In the genomic region with DNA sequence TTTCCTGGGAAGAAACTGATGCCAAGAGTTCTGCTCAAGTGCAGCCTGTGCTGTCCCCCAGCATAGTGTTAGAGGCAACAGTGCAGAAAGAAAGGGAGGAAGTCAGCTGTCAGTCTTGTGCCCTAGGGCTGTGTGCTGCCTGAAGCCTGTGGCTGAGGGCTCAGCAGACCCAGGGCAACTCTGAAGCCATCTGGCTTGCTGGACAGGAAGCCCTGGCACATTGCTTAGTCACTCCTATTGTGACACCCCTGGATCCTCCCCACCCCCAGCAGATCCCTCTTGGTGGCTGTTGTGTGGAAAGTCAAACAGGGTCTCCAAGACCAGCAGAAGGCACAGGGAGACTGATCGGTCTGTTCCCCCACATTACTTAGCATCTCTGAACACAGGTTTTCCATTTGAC, we compare ENCODE assay signal across 17 mouse cellular contexts. TPM values are rescaled to one million over a fixed set of nuclear protein-coding genes. Genes with fewer than 3 reads are reported as not detected.
A peak's percentile ranks its signal among the peaks of the same experiment; 100 is the strongest.
DNase-seq lines count a peak whose midpoint lies in the region; ATAC-seq and TF ChIP-seq lines count a peak whose summit lies in the region.
"Had no signal": no experiment of that assay in that cellular context is flagged by ENCODE, and none has a peak within 500 bp of the region (broad histone marks: within the 10 kb centered on the region; RNA-seq: fewer than 3 reads in every experiment).

No protein-coding gene starts in this region.

- H3K4me2 ChIP-seq in liver, embryonic 15.5 days, result no peak overlapping the region
- no peak overlapping the region for H3K4me2 ChIP-seq in liver, embryonic 11.5 days
- H3K4me2 ChIP-seq in liver, postnatal 0 days (ENCODE audit: low read depth, low read length), result no peak overlapping the region
- no peak overlapping the region for H3K4me2 ChIP-seq in hindbrain, embryonic 16.5 days (ENCODE audit: low read length)
- H3K4me2 ChIP-seq: heart, embryonic 12.5 days had no signal

- no peak overlapping the region for H3K4me3 ChIP-seq in liver, embryonic 15.5 days (replicated peaks)
- no peak overlapping the region for H3K4me3 ChIP-seq in liver, embryonic 11.5 days (ENCODE audit: low read depth, low read length)
- H3K4me3 ChIP-seq in liver, postnatal 0 days (ENCODE audit: low read depth, low read length), result no peak overlapping the region
- H3K4me3 ChIP-seq in hindbrain, embryonic 16.5 days (ENCODE audit: low read length), result no peak overlapping the region
- H3K4me3 ChIP-seq: heart, embryonic 12.5 days had no signal

- peak overlapping the region; percentile 39; the same call in 1 of the 2 replicates for H3K27ac ChIP-seq in liver, embryonic 15.5 days (replicated peaks)
- H3K27ac ChIP-seq in liver, embryonic 11.5 days (ENCODE audit: low read depth, low read length), result no peak overlapping the region
- H3K27ac ChIP-seq in liver, postnatal 0 days (ENCODE audit: low read depth), result 0 out of 2 replicates have a peak overlapping the region, but pooled peaks have one; percentile 16
- H3K27ac ChIP-seq in hindbrain, embryonic 16.5 days (ENCODE audit: low read depth, low read length), result no peak overlapping the region

- H3K9ac ChIP-seq in liver, embryonic 15.5 days, result no peak overlapping the region
- no peak overlapping the region for H3K9ac ChIP-seq in liver, embryonic 11.5 days (ENCODE audit: low read depth, low read length)
- H3K9ac ChIP-seq in liver, postnatal 0 days (replicated peaks), result no peak overlapping the region
- no peak overlapping the region for H3K9ac ChIP-seq in hindbrain, embryonic 16.5 days (ENCODE audit: low read depth, low read length)
- H3K9ac ChIP-seq: heart, embryonic 12.5 days had no signal

- peaks cover 42% of the 10 kb centered on the region for H3K4me1 ChIP-seq in liver, embryonic 15.5 days (replicated peaks)
- H3K4me1 ChIP-seq in liver, embryonic 11.5 days (replicated peaks; ENCODE audit: control insufficient read depth, insufficient read depth, low read length), result peaks cover 14% of the 10 kb centered on the region
- H3K4me1 ChIP-seq in liver, postnatal 0 days (ENCODE audit: insufficient read depth), result peaks cover 11% of the 10 kb centered on the region
- H3K4me1 ChIP-seq in hindbrain, embryonic 16.5 days (ENCODE audit: control insufficient read depth, insufficient read depth, low read depth, low read length), result peaks cover 5% of the 10 kb centered on the region

- H3K27me3 ChIP-seq in liver, embryonic 15.5 days, result no peaks in the 10 kb centered on the region
- H3K27me3 ChIP-seq in liver, embryonic 11.5 days (replicated peaks; ENCODE audit: control insufficient read depth, insufficient read depth, low read length), result no peaks in the 10 kb centered on the region
- no peaks in the 10 kb centered on the region for H3K27me3 ChIP-seq in liver, postnatal 0 days (ENCODE audit: insufficient read depth, low read length)
- no peaks in the 10 kb centered on the region for H3K27me3 ChIP-seq in hindbrain, embryonic 16.5 days (replicated peaks; ENCODE audit: control insufficient read depth, insufficient read depth, low read length)
- H3K27me3 ChIP-seq: heart, embryonic 12.5 days had no signal

- DNase-seq in adrenal gland, adult 2 months, result peak; percentile 64
- DNase-seq in adrenal gland, adult 8-10 months, result no peak
- no peak for DNase-seq in liver, embryonic 11.5 days (ENCODE audit: low spot score)
- DNase-seq in liver, postnatal 0 days, result peak; percentile 33
- no peak for DNase-seq in natural killer cell, adult 2 months (ENCODE audit: low spot score in 2 of 2)
- DNase-seq: gastrocnemius, postnatal 14 days had no signal

- H3K9me3 ChIP-seq in liver, embryonic 15.5 days (replicated peaks), result no peaks in the 10 kb centered on the region
- H3K9me3 ChIP-seq in liver, embryonic 11.5 days (ENCODE audit: control insufficient read depth, low read length), result no peaks in the 10 kb centered on the region
- no peaks in the 10 kb centered on the region for H3K9me3 ChIP-seq in liver, postnatal 0 days (ENCODE audit: low read length)
- H3K9me3 ChIP-seq in hindbrain, embryonic 16.5 days (ENCODE audit: control insufficient read depth, low read length), result no peaks in the 10 kb centered on the region
- H3K9me3 ChIP-seq: heart, embryonic 12.5 days had no signal

- peaks cover 50% of the 10 kb centered on the region for H3K36me3 ChIP-seq in liver, embryonic 15.5 days (replicated peaks)
- peaks cover 32% of the 10 kb centered on the region; the same call in 1 of the 2 replicates for H3K36me3 ChIP-seq in liver, embryonic 11.5 days (ENCODE audit: control insufficient read depth, insufficient read depth, low read length)
- H3K36me3 ChIP-seq in liver, postnatal 0 days (replicated peaks; ENCODE audit: insufficient read depth, low read length), result peaks cover 36% of the 10 kb centered on the region
- peaks cover 14% of the 10 kb centered on the region for H3K36me3 ChIP-seq in hindbrain, embryonic 16.5 days (ENCODE audit: control insufficient read depth, insufficient read depth, low read length)

- no peak for TF ChIP-seq EP300 in liver, postnatal 0 days (IDR thresholded peaks at IDR 0.05; ENCODE audit: low read depth)

- WGBS in liver, embryonic 15.5 days (ENCODE audit: insufficient replicate concordance), result 74% methylated on average over 1 of the region's 1 CpGs
- WGBS in liver, embryonic 11.5 days, result 95% methylated on average over 1 of the region's 1 CpGs
- WGBS in liver, postnatal 0 days (ENCODE audit: insufficient replicate concordance), result 81% methylated on average over 1 of the region's 1 CpGs
- 86% methylated on average over 1 of the region's 1 CpGs for WGBS in hindbrain, embryonic 16.5 days

- ATAC-seq in liver, embryonic 15.5 days (ENCODE audit: insufficient read depth), result no peak
- ATAC-seq in liver, embryonic 11.5 days (replicated peaks; ENCODE audit: low FRiP score), result no peak
- no peak for ATAC-seq in liver, postnatal 0 days
- ATAC-seq in neutrophil, adult 5-6 weeks (ENCODE audit: extremely low read depth, insufficient number of reproducible peaks, low FRiP score, poor library complexity, severe bottlenecking), result peak; percentile 32; the same call in 1 of the 2 replicates
- ATAC-seq in hindbrain, embryonic 16.5 days, result no peak
- ATAC-seq: forebrain, embryonic 16.5 days had no signal

- no peak for TF ChIP-seq CTCF in liver, postnatal 0 days (IDR thresholded peaks at IDR 0.05; ENCODE audit: low read depth)

RNA-seq across cellular contexts. Expression of gene Uqcr10, which starts 29.5 kb away (rescaled TPM):
- total RNA-seq in adrenal gland, adult 2 months (2021), result 1,000 to 10,000 TPM in 1 of 2 experiments, 100 to 1,000 TPM in 1; 942 to 1,033 TPM
- polyA plus RNA-seq in adrenal gland, adult 2 months (2012; rRNA removed), result 916 and 1,226 TPM in 2 replicates
- 100 to 1,000 TPM; 587 to 783 (median 663) TPM for total RNA-seq in adrenal gland, adult 8-10 months (2022)
- polyA plus RNA-seq in liver, embryonic 15.5 days (2015; fragmentation: Nextera tagmentation; extraction: Ambion mirVana), result 535 and 580 TPM in 2 replicates
- 823 and 891 TPM in 2 replicates for polyA plus RNA-seq in liver, embryonic 11.5 days (2014; fragmentation: Nextera tagmentation; extraction: Ambion mirVana)
- polyA plus RNA-seq in liver, postnatal 0 days (2015; fragmentation: Nextera tagmentation; extraction: Ambion mirVana), result 1,070 and 1,167 TPM in 2 replicates
- total RNA-seq in neutrophil, adult 5-6 weeks (2017), result 40.1 and 49.5 TPM in 2 replicates
- polyA plus RNA-seq in hindbrain, embryonic 16.5 days (2015; fragmentation: Nextera tagmentation; extraction: Ambion mirVana), result 662 and 774 TPM in 2 replicates

RNA-seq across cellular contexts. Expression of gene Zmat5, which starts 29.9 kb away (rescaled TPM):
- total RNA-seq in adrenal gland, adult 2 months (2021), result 10 to 100 TPM; 45.6 to 60.6 TPM
- 52.9 and 67.8 TPM in 2 replicates for polyA plus RNA-seq in adrenal gland, adult 2 months (2012; rRNA removed)
- 10 to 100 TPM; 46.3 to 69.2 (median 59.1) TPM for total RNA-seq in adrenal gland, adult 8-10 months (2022)
- 22.4 and 22.5 TPM in 2 replicates for polyA plus RNA-seq in liver, embryonic 15.5 days (2015; fragmentation: Nextera tagmentation; extraction: Ambion mirVana)
- polyA plus RNA-seq in liver, embryonic 11.5 days (2014; fragmentation: Nextera tagmentation; extraction: Ambion mirVana), result 45.1 and 54.6 TPM in 2 replicates
- polyA plus RNA-seq in liver, postnatal 0 days (2015; fragmentation: Nextera tagmentation; extraction: Ambion mirVana), result 18.6 and 19.2 TPM in 2 replicates
- 9.3 and 10.4 TPM in 2 replicates for total RNA-seq in neutrophil, adult 5-6 weeks (2017)
- 63.5 and 64.1 TPM in 2 replicates for polyA plus RNA-seq in hindbrain, embryonic 16.5 days (2015; fragmentation: Nextera tagmentation; extraction: Ambion mirVana)

RNA-seq across cellular contexts. Expression of gene Ascc2, which starts 37.0 kb away (rescaled TPM):
- 10 to 100 TPM; 46.3 to 51.5 TPM for total RNA-seq in adrenal gland, adult 2 months (2021)
- 10.7 and 12.8 TPM in 2 replicates for polyA plus RNA-seq in adrenal gland, adult 2 months (2012; rRNA removed)
- total RNA-seq in adrenal gland, adult 8-10 months (2022), result 10 to 100 TPM; 51.6 to 58.6 (median 54.9) TPM
- polyA plus RNA-seq in liver, embryonic 15.5 days (2015; fragmentation: Nextera tagmentation; extraction: Ambion mirVana), result 17.9 and 18.4 TPM in 2 replicates
- polyA plus RNA-seq in liver, embryonic 11.5 days (2014; fragmentation: Nextera tagmentation; extraction: Ambion mirVana), result 41.4 and 43.0 TPM in 2 replicates
- 9.5 and 9.7 TPM in 2 replicates for polyA plus RNA-seq in liver, postnatal 0 days (2015; fragmentation: Nextera tagmentation; extraction: Ambion mirVana)
- 10.8 and 13.4 TPM in 2 replicates for total RNA-seq in neutrophil, adult 5-6 weeks (2017)
- polyA plus RNA-seq in hindbrain, embryonic 16.5 days (2015; fragmentation: Nextera tagmentation; extraction: Ambion mirVana), result 18.4 and 20.6 TPM in 2 replicates

RNA-seq across cellular contexts. Expression of gene Gm11032, which starts 54.7 kb away (rescaled TPM):
- not detected for total RNA-seq in adrenal gland, adult 2 months (2021)
- not detected in 2 replicates for polyA plus RNA-seq in adrenal gland, adult 2 months (2012; rRNA removed)
- not detected for total RNA-seq in adrenal gland, adult 8-10 months (2022)
- polyA plus RNA-seq in liver, embryonic 15.5 days (2015; fragmentation: Nextera tagmentation; extraction: Ambion mirVana), result not detected in 2 replicates
- not detected in 2 replicates for polyA plus RNA-seq in liver, embryonic 11.5 days (2014; fragmentation: Nextera tagmentation; extraction: Ambion mirVana)
- polyA plus RNA-seq in liver, postnatal 0 days (2015; fragmentation: Nextera tagmentation; extraction: Ambion mirVana), result not detected in 2 replicates
- not detected in 2 replicates for total RNA-seq in neutrophil, adult 5-6 weeks (2017)
- polyA plus RNA-seq in hindbrain, embryonic 16.5 days (2015; fragmentation: Nextera tagmentation; extraction: Ambion mirVana), result not detected in 2 replicates
- total RNA-seq: gastrocnemius, postnatal 14 days; layer of hippocampus, adult 8-10 months; left cerebral cortex, postnatal 25 days; megakaryocyte-erythroid progenitor cell, adult 5-6 weeks had no signal
- polyA plus RNA-seq: cortical plate, adult 2 months; forebrain, embryonic 16.5 days; heart, embryonic 12.5 days; hindbrain, embryonic 11.5 days; kidney, embryonic 14.5 days had no signal

Comparison
In these comparisons a context has a peak if more than half of its experiments do, and no peak if none do; other contexts are left out.
1. DNase-seq: peak in adrenal gland, adult 2 months (single experiment) and liver, postnatal 0 days (single experiment); none in adrenal gland, adult 8-10 months (single experiment), liver, embryonic 11.5 days (single experiment) and natural killer cell, adult 2 months (0 of 2).
2. H3K27ac ChIP-seq: peak in liver, embryonic 15.5 days (single experiment) and liver, postnatal 0 days (single experiment); none in liver, embryonic 11.5 days (single experiment) and hindbrain, embryonic 16.5 days (single experiment).